In genomic region chr7:96765321-96765960, GRCm38 (mm10) we compare ENCODE assay signal across 10 mouse cellular contexts.
DNase-seq lines count a peak whose midpoint lies in the region; ATAC-seq and TF ChIP-seq lines count a peak whose summit lies in the region.
"Had no signal": no experiment of that assay in that cellular context is flagged by ENCODE, and none has a peak within 500 bp of the region (broad histone marks: within the 10 kb centered on the region; RNA-seq: fewer than 3 reads in every experiment).

No protein-coding gene starts in this region.

- no peak overlapping the region for H3K4me2 ChIP-seq in hindbrain, embryonic 16.5 days (ENCODE audit: low read length)
- H3K4me2 ChIP-seq in hindbrain, embryonic 13.5 days, result no peak overlapping the region
- H3K4me2 ChIP-seq in forebrain, postnatal 0 days (ENCODE audit: low read depth), result no peak overlapping the region
- H3K4me2 ChIP-seq: lung, embryonic 15.5 days had no signal

- no peaks in the 10 kb centered on the region for H3K27me3 ChIP-seq in hindbrain, embryonic 16.5 days (replicated peaks; ENCODE audit: control insufficient read depth, insufficient read depth, low read length)
- H3K27me3 ChIP-seq in hindbrain, embryonic 13.5 days, result no peaks in the 10 kb centered on the region
- H3K27me3 ChIP-seq in forebrain, postnatal 0 days (ENCODE audit: insufficient read depth, low read length), result no peaks in the 10 kb centered on the region
- H3K27me3 ChIP-seq: lung, embryonic 15.5 days had no signal

- no peak overlapping the region for H3K4me3 ChIP-seq in hindbrain, embryonic 16.5 days (ENCODE audit: low read length)
- H3K4me3 ChIP-seq in hindbrain, embryonic 13.5 days, result no peak overlapping the region
- H3K4me3 ChIP-seq in forebrain, postnatal 0 days (ENCODE audit: low read depth, low read length), result no peak overlapping the region
- H3K4me3 ChIP-seq in layer of hippocampus, adult 2 months, result no peak overlapping the region
- H3K4me3 ChIP-seq: lung, embryonic 15.5 days had no signal

- TF ChIP-seq CTCF in forebrain, postnatal 0 days (IDR thresholded peaks at IDR 0.05; ENCODE audit: low read depth), result no peak
- TF ChIP-seq CTCF in layer of hippocampus, adult 2 months (conservative IDR thresholded peaks at IDR 0.05), result no peak

- no peak overlapping the region for H3K27ac ChIP-seq in hindbrain, embryonic 16.5 days (ENCODE audit: low read depth, low read length)
- H3K27ac ChIP-seq in hindbrain, embryonic 13.5 days, result no peak overlapping the region
- no peak overlapping the region for H3K27ac ChIP-seq in forebrain, postnatal 0 days (ENCODE audit: low read depth, low read length)
- no peak overlapping the region for H3K27ac ChIP-seq in layer of hippocampus, adult 2 months
- H3K27ac ChIP-seq: lung, embryonic 15.5 days had no signal

- H3K4me1 ChIP-seq in hindbrain, embryonic 16.5 days (ENCODE audit: control insufficient read depth, insufficient read depth, low read depth, low read length), result peaks cover 9% of the 10 kb centered on the region
- H3K4me1 ChIP-seq in hindbrain, embryonic 13.5 days (replicated peaks), result peaks cover 23% of the 10 kb centered on the region
- peaks cover 12% of the 10 kb centered on the region; the same call in 1 of the 2 replicates for H3K4me1 ChIP-seq in forebrain, postnatal 0 days (ENCODE audit: insufficient read depth)

- H3K9ac ChIP-seq in hindbrain, embryonic 16.5 days (ENCODE audit: low read depth, low read length), result no peak overlapping the region
- no peak overlapping the region for H3K9ac ChIP-seq in hindbrain, embryonic 13.5 days
- H3K9ac ChIP-seq in forebrain, postnatal 0 days, result no peak overlapping the region
- H3K9ac ChIP-seq: lung, embryonic 15.5 days had no signal

- no peaks in the 10 kb centered on the region for H3K36me3 ChIP-seq in hindbrain, embryonic 16.5 days (ENCODE audit: control insufficient read depth, insufficient read depth, low read length)
- H3K36me3 ChIP-seq in hindbrain, embryonic 13.5 days, result peaks cover 13% of the 10 kb centered on the region; the same call in 1 of the 2 replicates
- no peaks in the 10 kb centered on the region for H3K36me3 ChIP-seq in forebrain, postnatal 0 days (ENCODE audit: insufficient read depth)
- H3K36me3 ChIP-seq: lung, embryonic 15.5 days had no signal

- H3K9me3 ChIP-seq in hindbrain, embryonic 16.5 days (ENCODE audit: control insufficient read depth, low read length), result no peaks in the 10 kb centered on the region
- 0 out of 2 replicates have a peak, but pooled peaks cover 3% of the 10 kb centered on the region for H3K9me3 ChIP-seq in hindbrain, embryonic 13.5 days
- H3K9me3 ChIP-seq in forebrain, postnatal 0 days (ENCODE audit: low read length), result no peaks in the 10 kb centered on the region
- H3K9me3 ChIP-seq: lung, embryonic 15.5 days had no signal

- 59% methylated on average over 15 of the region's 15 CpGs for WGBS in hindbrain, embryonic 16.5 days
- 74% methylated on average over 15 of the region's 15 CpGs for WGBS in hindbrain, embryonic 13.5 days
- WGBS in forebrain, postnatal 0 days, result 33% methylated on average over 15 of the region's 15 CpGs

- ATAC-seq in cerebellum, adult (ENCODE audit: insufficient number of reproducible peaks, low FRiP score, low TSS enrichment), result no peak
- ATAC-seq in hindbrain, embryonic 16.5 days, result 0 out of 2 replicates have a peak, but pooled peaks have one; percentile 37
- ATAC-seq in hindbrain, embryonic 13.5 days (ENCODE audit: low FRiP score), result no peak
- peak; percentile 27 for ATAC-seq in forebrain, postnatal 0 days
- ATAC-seq: midbrain, embryonic 16.5 days had no signal

- peak; percentile 67 to 69 for DNase-seq in cerebellum, postnatal 10 days
- peak; percentile 15 for DNase-seq in NIH3T3 (ENCODE audit: low read depth)
- peak; percentile 60 for DNase-seq in forebrain, postnatal 0 days
- DNase-seq in layer of hippocampus, postnatal 14 days (ENCODE audit: low spot score in 2 of 2), result no peak
- no peak for DNase-seq in layer of hippocampus, adult 2 months (ENCODE audit: low spot score in 2 of 2)

Comparison
In these comparisons a context has a peak if more than half of its experiments do, and no peak if none do; other contexts are left out.
1. ATAC-seq: peak in hindbrain, embryonic 16.5 days (single experiment) and forebrain, postnatal 0 days (single experiment); none in cerebellum, adult (single experiment) and hindbrain, embryonic 13.5 days (single experiment).
2. DNase-seq: peak in cerebellum, postnatal 10 days (2 of 2), NIH3T3 (single experiment) and forebrain, postnatal 0 days (single experiment); none in layer of hippocampus, postnatal 14 days (0 of 2) and layer of hippocampus, adult 2 months (0 of 2).